Comparison of ENCODE assay signal across 15 mouse cellular contexts in genomic region chr8:126006310-126006990, GRCm38 (mm10). TPM values are rescaled to one million over a fixed set of nuclear protein-coding genes. Genes with fewer than 3 reads are reported as not detected.
DNase-seq lines count a peak whose midpoint lies in the region; ATAC-seq and TF ChIP-seq lines count a peak whose summit lies in the region.
"Had no signal": no experiment of that assay in that cellular context is flagged by ENCODE, and none has a peak within 500 bp of the region (broad histone marks: within the 10 kb centered on the region; RNA-seq: fewer than 3 reads in every experiment).

No protein-coding gene starts in this region.

- TF ChIP-seq CTCF in layer of hippocampus, adult 2 months (conservative IDR thresholded peaks at IDR 0.05): peak; percentile 36

- 76% methylated on average over 11 of the region's 11 CpGs for WGBS in embryonic facial prominence, embryonic 12.5 days
- WGBS in embryonic facial prominence, embryonic 10.5 days: 79% methylated on average over 11 of the region's 11 CpGs

- 0 out of 2 replicates have a peak, but pooled peaks have one; percentile 64 for ATAC-seq in embryonic facial prominence, embryonic 12.5 days (ENCODE audit: insufficient number of reproducible peaks, insufficient read depth, low FRiP score, low TSS enrichment)

- H3K27ac ChIP-seq in embryonic facial prominence, embryonic 12.5 days: no peak overlapping the region
- no peak overlapping the region for H3K27ac ChIP-seq in embryonic facial prominence, embryonic 10.5 days (replicated peaks)
- H3K27ac ChIP-seq in layer of hippocampus, adult 2 months: peak overlapping the region; percentile 80
- H3K27ac ChIP-seq: gastrocnemius, adult 2 months; kidney, embryonic 15.5 days; lung, embryonic 15.5 days had no signal

- H3K9me3 ChIP-seq in embryonic facial prominence, embryonic 12.5 days: no peaks in the 10 kb centered on the region
- no peaks in the 10 kb centered on the region for H3K9me3 ChIP-seq in embryonic facial prominence, embryonic 10.5 days
- H3K9me3 ChIP-seq: kidney, embryonic 15.5 days; lung, embryonic 15.5 days; megakaryocyte, embryonic 14.5 days had no signal

- no peak overlapping the region for H3K4me3 ChIP-seq in embryonic facial prominence, embryonic 12.5 days
- H3K4me3 ChIP-seq in embryonic facial prominence, embryonic 10.5 days: no peak overlapping the region
- peak overlapping the region; percentile 2; the same call in 1 of the 2 replicates for H3K4me3 ChIP-seq in layer of hippocampus, adult 2 months
- H3K4me3 ChIP-seq: gastrocnemius, adult 2 months; kidney, embryonic 15.5 days; lung, embryonic 15.5 days; megakaryocyte, embryonic 14.5 days had no signal

- H3K36me3 ChIP-seq in embryonic facial prominence, embryonic 12.5 days: no peaks in the 10 kb centered on the region
- 0 out of 2 replicates have a peak, but pooled peaks cover 4% of the 10 kb centered on the region for H3K36me3 ChIP-seq in embryonic facial prominence, embryonic 10.5 days (replicated peaks)
- H3K36me3 ChIP-seq: kidney, embryonic 15.5 days; lung, embryonic 15.5 days had no signal

- H3K4me1 ChIP-seq in embryonic facial prominence, embryonic 12.5 days: no peaks in the 10 kb centered on the region
- peaks cover 14% of the 10 kb centered on the region; the same call in 1 of the 2 replicates for H3K4me1 ChIP-seq in embryonic facial prominence, embryonic 10.5 days
- H3K4me1 ChIP-seq: lung, embryonic 15.5 days; megakaryocyte, embryonic 14.5 days had no signal

- no peaks in the 10 kb centered on the region for H3K27me3 ChIP-seq in embryonic facial prominence, embryonic 12.5 days
- H3K27me3 ChIP-seq in embryonic facial prominence, embryonic 10.5 days (replicated peaks; ENCODE audit: low read depth, poor library complexity, severe bottlenecking): no peaks in the 10 kb centered on the region
- H3K27me3 ChIP-seq: kidney, embryonic 15.5 days; lung, embryonic 15.5 days; megakaryocyte, embryonic 14.5 days had no signal

- no peak overlapping the region for H3K4me2 ChIP-seq in embryonic facial prominence, embryonic 12.5 days (replicated peaks)
- H3K4me2 ChIP-seq: kidney, embryonic 15.5 days; liver, embryonic 11.5 days; lung, embryonic 15.5 days had no signal

- DNase-seq in embryonic facial prominence, embryonic 10.5 days (ENCODE audit: low spot score): no peak
- peak; percentile 31 to 43 for DNase-seq in layer of hippocampus, adult 2 months (ENCODE audit: low spot score in 2 of 2)
- no peak for DNase-seq in layer of hippocampus, adult 11-12 months (ENCODE audit: low spot score)
- DNase-seq in Muller cell, postnatal 12 days (ENCODE audit: inconsistent ontology term): peak; percentile 77
- DNase-seq in cerebellum, postnatal 10 days: peak; percentile 90 to 96
- no peak for DNase-seq in neural tube, embryonic 10.5 days (ENCODE audit: extremely low spot score, low spot score)
- DNase-seq in urinary bladder, postnatal 10 days (ENCODE audit: low spot score): no peak
- DNase-seq: gastrocnemius, adult 2 months; heart, postnatal 10 days had no signal

- no peak overlapping the region for H3K9ac ChIP-seq in embryonic facial prominence, embryonic 12.5 days
- H3K9ac ChIP-seq: kidney, embryonic 15.5 days; lung, embryonic 15.5 days had no signal

RNA-seq across cellular contexts. Expression of gene Kcnk1, which starts 11.5 kb away (rescaled TPM):
- polyA plus RNA-seq in embryonic facial prominence, embryonic 12.5 days (2016; fragmentation: Nextera tagmentation; extraction: Ambion mirVana): 23.2 and 23.8 TPM in 2 replicates
- polyA plus RNA-seq in embryonic facial prominence, embryonic 10.5 days (2016; fragmentation: Nextera tagmentation; extraction: Ambion mirVana): 17.0 and 17.9 TPM in 2 replicates
- 10 to 100 TPM; 73.4 to 77.5 TPM for total RNA-seq in layer of hippocampus, adult 2 months (2021)
- total RNA-seq: CH12.LX had no signal

Comparison
In these comparisons a context has a peak if more than half of its experiments do, and no peak if none do; other contexts are left out.
1. DNase-seq: peak in layer of hippocampus, adult 2 months (2 of 2), Muller cell, postnatal 12 days (single experiment) and cerebellum, postnatal 10 days (2 of 2); none in embryonic facial prominence, embryonic 10.5 days (single experiment), layer of hippocampus, adult 11-12 months (single experiment), neural tube, embryonic 10.5 days (single experiment) and urinary bladder, postnatal 10 days (single experiment).